Mouse (Mus musculus): Measurements from ENCODE around the gene Serpina12.

DNA sequence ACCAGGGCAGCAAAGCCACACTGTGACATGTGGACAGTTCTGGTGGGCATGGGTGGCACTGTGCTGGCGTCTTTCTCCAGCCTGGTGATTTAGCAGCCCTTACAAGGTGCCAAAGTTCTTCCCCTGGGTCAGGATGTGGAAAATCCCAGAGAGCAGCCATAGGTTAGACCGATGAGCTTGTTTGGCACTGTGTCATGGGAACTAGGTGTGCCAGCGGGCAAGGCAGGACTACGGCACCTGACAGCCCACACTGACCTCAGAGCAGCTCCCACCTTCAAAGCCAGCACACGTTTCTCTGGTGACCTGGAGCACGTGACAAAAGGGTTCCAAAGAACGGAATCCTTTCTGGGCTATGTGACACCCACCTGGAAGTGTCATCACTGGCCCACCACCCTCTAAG, 13.3 kb upstream of the Serpina12 start:
- TF ChIP-seq CTCF (IDR thresholded peaks at IDR 0.05; ENCODE audit: low read depth, low read length) (no peak), POLR2AphosphoS5 (IDR thresholded peaks at IDR 0.05; ENCODE audit: insufficient replicate concordance, low read depth, low read length) (no peak)

Measured in G1E (cell line).